Mouse (Mus musculus) hindbrain, embryonic 16.5 days (tissue): ENCODE data around the gene Mettl18. TPM values are rescaled to one million over a fixed set of nuclear protein-coding genes. Genes with fewer than 3 reads are reported as not detected.
A peak's percentile ranks its signal among the peaks of the same experiment; 100 is the strongest.

Experiments
- ATAC-seq: fragments of 200-750 bp; cut with Nextera tagmentation; 2 replicates; pipeline ENCODE4 v1.8.0; 2017; ENCODE audit warnings: moderate TSS enrichment, moderate library complexity
- H3K27ac ChIP-seq: fragments of 300-500 bp; sonication (generic); 2 replicates; pipeline ENCODE4 v1.5.1; 2014; ENCODE audit warnings: low read depth, mild to moderate bottlenecking, control low read depth, low read length, moderate library complexity
- H3K27me3 ChIP-seq: fragments of 300-500 bp; sonication (generic); replicated peaks from 2 replicates; pipeline ENCODE4 v1.6.1; 2014; ENCODE audit warnings: low read length; ENCODE audit not compliant: control insufficient read depth, insufficient read depth
- H3K36me3 ChIP-seq: fragments of 300-500 bp; sonication (generic); 2 replicates; pipeline ENCODE4 v1.6.1; 2014; ENCODE audit warnings: mild to moderate bottlenecking, low read length, moderate library complexity, mixed read lengths; ENCODE audit not compliant: control insufficient read depth, insufficient read depth
- H3K4me1 ChIP-seq: fragments of 300-500 bp; sonication (generic); 2 replicates; pipeline ENCODE4 v1.6.1; 2014; ENCODE audit warnings: low read depth, low read length; ENCODE audit not compliant: control insufficient read depth, insufficient read depth
- H3K4me2 ChIP-seq: fragments of 300-500 bp; sonication (generic); 2 replicates; pipeline ENCODE4 v1.6.1; 2014; ENCODE audit warnings: mild to moderate bottlenecking, low read length, control low read depth, moderate library complexity
- H3K4me3 ChIP-seq: fragments of 300-500 bp; sonication (generic); 2 replicates; pipeline ENCODE4 v1.5.1; 2014; ENCODE audit warnings: mild to moderate bottlenecking, low read length, control low read depth, moderate library complexity
- H3K9ac ChIP-seq: fragments of 300-500 bp; sonication (generic); 2 replicates; pipeline ENCODE4 v1.6.1; 2014; ENCODE audit warnings: low read depth, mild to moderate bottlenecking, control low read depth, low read length, moderate library complexity
- H3K9me3 ChIP-seq: fragments of 300-500 bp; sonication (generic); 2 replicates; pipeline ENCODE4 v1.6.1; 2014; ENCODE audit warnings: mild to moderate bottlenecking, low read length, moderate library complexity; ENCODE audit not compliant: control insufficient read depth
- WGBS: fragments of 180-500 bp; shearing (Covaris S2); extraction: QIAGEN DNeasy Blood & Tissue Kit; methylation state at CpG from one replicate; pipeline ENCODE4 v1.1.7; 2014; 5-methylcytosine and 5-hydroxymethylcytosine counted together
- polyA plus RNA-seq: library from polyadenylated mRNA; unstranded; fragments of >200 nt; fragmentation: Nextera tagmentation; extraction: Ambion mirVana; gene quantifications from 2 replicates; pipeline ENCODE4 v1.2.1, GENCODE M21; 2015

The Mettl18 gene
- polyA plus RNA-seq, 1 experiment from 2014 or later, result 7.8 TPM

GRCm38 (mm10) chr1:164025685-164026084 lies 31.0 kb downstream of the Mettl18 start:
- H3K36me3 ChIP-seq, result no peaks in the 10 kb centered on the region
- H3K9ac ChIP-seq, result no peak overlapping the region
- WGBS, result 91% methylated on average over 4 of the region's 4 CpGs
- no peaks in the 10 kb centered on the region for H3K4me1 ChIP-seq
- H3K9me3 ChIP-seq, result no peaks in the 10 kb centered on the region
- no peak overlapping the region for H3K4me2 ChIP-seq
- no peak overlapping the region for H3K27ac ChIP-seq
- H3K4me3 ChIP-seq, result no peak overlapping the region
- no peak for ATAC-seq
- H3K27me3 ChIP-seq, result no peaks in the 10 kb centered on the region

- no peak overlapping the region for H3K4me3 ChIP-seq
- no peak for ATAC-seq
- no peak overlapping the region for H3K4me2 ChIP-seq
- no peak overlapping the region for H3K27ac ChIP-seq
- no peaks in the 10 kb centered on the region for H3K27me3 ChIP-seq
- H3K36me3 ChIP-seq, result no peaks in the 10 kb centered on the region
- no peaks in the 10 kb centered on the region for H3K9me3 ChIP-seq
- no peaks in the 10 kb centered on the region for H3K4me1 ChIP-seq
- H3K9ac ChIP-seq, result no peak overlapping the region
- WGBS, result 61% methylated on average over 5 of the region's 5 CpGs
Measured at GRCm38 (mm10) chr1:164027416-164027815, 32.7 kb downstream of the Mettl18 start.

GRCm38 (mm10) chr1:164040385-164041135 lies 45.9 kb downstream of the Mettl18 start:
- 69% methylated on average over 10 of the region's 10 CpGs for WGBS
- no peaks in the 10 kb centered on the region for H3K36me3 ChIP-seq
- ATAC-seq, result peak; percentile 52; the same call in 1 of the 2 replicates

GRCm38 (mm10) chr1:164043549-164043948 lies 48.9 kb downstream of the Mettl18 start:
- no peak overlapping the region for H3K4me2 ChIP-seq
- H3K27me3 ChIP-seq, result no peaks in the 10 kb centered on the region
- no peak for ATAC-seq
- no peaks in the 10 kb centered on the region for H3K4me1 ChIP-seq
- H3K4me3 ChIP-seq, result no peak overlapping the region
- H3K9ac ChIP-seq, result no peak overlapping the region
- no peak overlapping the region for H3K27ac ChIP-seq
- no peaks in the 10 kb centered on the region for H3K36me3 ChIP-seq
- no peaks in the 10 kb centered on the region for H3K9me3 ChIP-seq
- 66% methylated on average over 3 of the region's 3 CpGs for WGBS

More at GRCm38 (mm10) chr1:164040385-164041135, 45.9 kb downstream of the Mettl18 start:
- Histone ChIP-seq H3K4me2 (no peak overlapping the region), H3K9me3 (no peaks in the 10 kb centered on the region), H3K9ac (no peak overlapping the region), H3K4me1 (no peaks in the 10 kb centered on the region), H3K27ac (no peak overlapping the region), H3K27me3 (no peaks in the 10 kb centered on the region), H3K4me3 (no peak overlapping the region)

Other genes with a start within 250 kb of the Mettl18 start
- gene Kifap3, start 215.3 kb upstream of the Mettl18 start, polyA plus RNA-seq, result 135 TPM in 2 replicates
- 13.1 and 14.7 TPM in 2 replicates for gene Scyl3, start 65.8 kb upstream of the Mettl18 start, polyA plus RNA-seq
- 3.7 and 5.1 TPM in 2 replicates for gene BC055324, start 93 bp upstream of the Mettl18 start, polyA plus RNA-seq
- gene Sele, start 53.3 kb downstream of the Mettl18 start, polyA plus RNA-seq, result not detected in 2 replicates
- gene Sell, start 67.1 kb downstream of the Mettl18 start, polyA plus RNA-seq, result 0.20 and 0.27 TPM in 2 replicates
- gene Selp, start 120.4 kb downstream of the Mettl18 start, polyA plus RNA-seq, result not detected in 2 replicates
- gene F5, start 156.9 kb downstream of the Mettl18 start, polyA plus RNA-seq, result 0.09 and 0.21 TPM in 2 replicates